Mouse (Mus musculus) kidney, adult 2 months (tissue): ENCODE data around the gene 1700020A23Rik. TPM values are rescaled to one million over a fixed set of nuclear protein-coding genes. Genes with fewer than 3 reads are reported as not detected.

Experiments
- DNase-seq: peaks from one replicate; pipeline ENCODE4 v3.0.0; 2021
- H3K27ac ChIP-seq: fragments of 200-500 bp; 2 replicates; pipeline ENCODE4 v1.5.1; 2012; ENCODE audit warnings: low read depth, low read length, control low read depth, inconsistent platforms; ENCODE audit not compliant: insufficient read depth
- H3K27me3 ChIP-seq: fragments of 200-500 bp; replicated peaks from 2 replicates; pipeline ENCODE4 v1.6.1; 2012; ENCODE audit warnings: mild to moderate bottlenecking, moderate library complexity, low read length, inconsistent platforms; ENCODE audit not compliant: control insufficient read depth, insufficient read depth
- H3K36me3 ChIP-seq: fragments of 200-500 bp; 2 replicates; pipeline ENCODE4 v1.6.1; 2012; ENCODE audit warnings: mild to moderate bottlenecking, moderate library complexity, low read length, inconsistent platforms; ENCODE audit not compliant: control insufficient read depth, insufficient read depth
- H3K4me1 ChIP-seq: fragments of 200-500 bp; 2 replicates; pipeline ENCODE4 v1.6.1; 2011; ENCODE audit warnings: low read length; ENCODE audit not compliant: control insufficient read depth, insufficient read depth
- H3K4me3 ChIP-seq: fragments of 200-500 bp; 2 replicates; pipeline ENCODE4 v1.5.1; 2011; ENCODE audit warnings: mild to moderate bottlenecking, low read depth, low read length, control low read depth; ENCODE audit not compliant: insufficient read depth
- CTCF ChIP-seq: fragments of 200-500 bp; conservative IDR thresholded peaks from 2 replicates; pipeline ENCODE4 v1.5.1; 2011; ENCODE audit warnings: low read depth, mild to moderate bottlenecking, control low read depth, low read length, moderate library complexity, mixed read lengths; ENCODE audit not compliant: insufficient read depth, insufficient read length
- POLR2A ChIP-seq: fragments of 200-500 bp; IDR thresholded peaks from one replicate; pipeline ENCODE4 v1.6.1; 2011; ENCODE audit warnings: low read depth, low read length, control low read depth
- WGBS: fragments of 180-500 bp; shearing (Covaris S2); methylation state at CpG from one replicate; pipeline ENCODE4 v1.1.7; 2018; 5-methylcytosine and 5-hydroxymethylcytosine counted together
- polyA plus RNA-seq: library from polyadenylated mRNA; depleted of rRNA; stranded (reverse); fragments of >200 nt; gene quantifications from 2 replicates; pipeline ENCODE4 v1.2.3, GENCODE M21; 2012

Gene 1700020A23Rik
- polyA plus RNA-seq, 1 experiment, result 0.19 TPM

DNA sequence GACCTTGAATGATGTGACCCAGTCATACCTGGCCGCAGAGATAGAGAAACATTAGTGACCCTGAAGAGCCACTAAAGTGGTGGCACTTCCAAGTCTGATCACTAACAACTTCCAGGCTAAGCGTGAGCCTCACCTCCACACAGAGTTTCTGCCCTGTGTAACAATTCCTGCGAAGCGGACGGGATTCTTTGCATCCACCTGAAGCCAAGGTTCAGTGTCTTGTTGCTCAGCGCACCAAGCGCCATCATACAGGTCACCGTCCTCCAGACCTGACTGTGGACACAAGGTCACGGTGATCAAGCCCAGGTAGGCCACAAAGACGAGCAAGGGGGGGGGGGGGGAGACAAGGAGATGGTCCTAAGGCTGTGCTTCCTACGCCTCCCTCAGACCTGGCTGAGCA, 9.4 kb upstream of the 1700020A23Rik start:
- TF ChIP-seq POLR2A (no peak), CTCF (no peak)
- no peaks in the 10 kb centered on the region for H3K4me1 ChIP-seq
- no peak overlapping the region for H3K27ac ChIP-seq
- no peak overlapping the region for H3K4me3 ChIP-seq
- no peaks in the 10 kb centered on the region for H3K36me3 ChIP-seq
- 92% methylated on average over 11 of the region's 11 CpGs for WGBS
- H3K27me3 ChIP-seq, result no peaks in the 10 kb centered on the region
- no peak for DNase-seq

- Histone ChIP-seq H3K4me3 (peak within 1 kb of the TSS; percentile 29), H3K27me3 (no peaks in the 10 kb centered on the region), H3K36me3 (no peaks in the 10 kb centered on the region), H3K4me1 (no peaks in the 10 kb centered on the region), H3K27ac (no peak within 1 kb of the TSS)
- peak; percentile 9 for DNase-seq
- 3% methylated on average over 46 of the region's 53 CpGs for WGBS
- TF ChIP-seq POLR2A (no peak), CTCF (no peak)
Observed at GRCm38 (mm10) chr2:130397186-130397985, 7.7 kb upstream of the 1700020A23Rik start, which contains the start of gene Cpxm1. TSS of gene Cpxm1 (minus strand) at chr2:130397574.

DNA sequence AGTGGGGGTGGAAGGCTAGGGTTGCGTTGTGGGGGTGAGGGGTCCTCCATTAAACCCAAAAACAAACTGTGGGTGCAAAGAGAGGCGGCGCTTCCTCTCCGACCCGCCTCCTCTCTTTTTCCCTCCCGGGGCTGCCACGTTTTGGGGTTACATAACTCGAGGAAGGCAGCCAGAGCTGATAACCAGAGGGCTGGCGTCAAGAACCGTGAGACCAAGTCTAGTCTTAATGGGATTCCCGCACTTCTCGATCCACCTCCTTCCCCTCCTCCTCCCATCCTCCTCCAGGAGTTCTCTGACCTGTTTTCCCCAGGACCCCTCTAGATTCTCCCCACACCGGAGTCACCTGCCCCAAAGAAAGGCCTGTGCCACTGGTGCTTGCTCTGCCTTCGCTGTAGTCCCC, 7.0 kb upstream of the 1700020A23Rik start:
- Histone ChIP-seq H3K4me3 (no peak overlapping the region; the same call in 1 of the 2 replicates), H3K4me1 (no peaks in the 10 kb centered on the region), H3K36me3 (no peaks in the 10 kb centered on the region), H3K27me3 (no peaks in the 10 kb centered on the region), H3K27ac (no peak overlapping the region)
- no peak for DNase-seq
- TF ChIP-seq CTCF (no peak), POLR2A (no peak)
- WGBS, result 32% methylated on average over 14 of the region's 14 CpGs

DNA sequence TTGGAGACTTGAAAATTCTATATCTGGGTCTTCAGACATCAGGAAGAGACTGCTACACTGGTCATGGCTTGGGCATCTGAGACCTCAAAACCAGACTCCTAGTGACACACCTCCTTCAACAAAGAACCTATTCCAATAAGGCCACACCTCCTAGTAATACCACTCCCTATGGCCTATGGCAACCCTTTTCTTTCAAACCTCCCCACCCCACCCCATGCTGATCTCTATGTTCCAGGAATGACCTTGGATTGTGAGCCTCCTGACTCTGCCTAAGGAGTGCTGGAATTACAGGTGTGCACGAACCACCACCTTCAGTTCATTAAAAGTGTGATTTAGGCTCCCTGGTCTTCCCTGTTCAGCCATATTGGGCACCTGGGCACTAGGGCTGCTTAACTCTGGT, 5.0 kb upstream of the 1700020A23Rik start:
- no peaks in the 10 kb centered on the region for H3K4me1 ChIP-seq
- H3K36me3 ChIP-seq, result no peaks in the 10 kb centered on the region
- H3K27me3 ChIP-seq, result no peaks in the 10 kb centered on the region
- TF ChIP-seq POLR2A (no peak), CTCF (no peak)
- 100% methylated on average over 1 of the region's 1 CpGs for WGBS
- H3K27ac ChIP-seq, result no peak overlapping the region
- no peak overlapping the region for H3K4me3 ChIP-seq
- DNase-seq, result no peak

DNA sequence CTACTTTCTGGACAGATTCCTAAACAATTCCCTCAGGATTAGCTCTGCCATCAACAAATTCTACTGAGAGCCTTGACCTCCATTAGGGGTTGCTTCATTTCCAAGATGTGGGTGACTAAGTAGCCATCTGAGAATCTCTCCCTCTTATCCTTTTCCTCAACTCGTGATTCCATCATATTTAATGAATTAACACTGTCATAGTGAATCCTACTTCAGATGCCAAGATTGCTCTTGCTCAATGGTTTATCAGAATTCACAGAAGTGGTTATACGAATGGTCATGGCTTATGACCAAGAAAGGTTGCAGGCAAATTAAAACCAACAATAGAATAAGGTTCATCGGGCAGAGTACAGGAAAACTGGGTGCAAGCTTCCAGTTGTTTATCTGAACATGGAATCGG, 3.2 kb upstream of the 1700020A23Rik start:
- H3K27me3 ChIP-seq, result no peaks in the 10 kb centered on the region
- no peak for DNase-seq
- H3K36me3 ChIP-seq, result no peaks in the 10 kb centered on the region
- H3K4me3 ChIP-seq, result no peak overlapping the region
- TF ChIP-seq POLR2A (no peak), CTCF (no peak)
- H3K27ac ChIP-seq, result no peak overlapping the region
- 72% methylated on average over 4 of the region's 4 CpGs for WGBS
- H3K4me1 ChIP-seq, result no peaks in the 10 kb centered on the region

DNA sequence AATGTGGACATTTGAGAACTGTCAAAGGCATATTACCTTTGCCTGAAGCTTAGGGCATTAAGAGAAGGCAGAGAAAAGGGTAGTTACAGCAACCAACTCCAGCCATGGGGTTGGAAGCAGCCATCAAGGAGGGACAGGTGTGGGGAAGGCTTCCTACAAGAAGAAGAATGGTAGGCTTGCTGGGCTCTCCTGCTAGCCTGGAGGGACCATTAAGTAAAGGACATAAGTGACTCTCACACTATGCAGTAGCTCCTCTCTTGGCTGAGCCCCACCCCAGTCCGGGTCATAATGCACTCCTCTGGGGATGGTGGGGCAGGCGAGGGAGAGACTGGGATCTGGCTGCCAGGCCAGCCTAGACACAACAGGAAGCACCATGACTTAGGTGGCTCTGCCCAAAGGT, 1.1 kb downstream of the 1700020A23Rik start, which contains the start of gene Tmem239:
Gene Tmem239 (plus strand): TSS at position 301 of the 400 bp plus-strand sequence.
- 92% methylated on average over 2 of the region's 2 CpGs for WGBS
- Histone ChIP-seq H3K27ac (no peak within 1 kb of the TSS), H3K4me1 (no peaks in the 10 kb centered on the region), H3K4me3 (no peak within 1 kb of the TSS), H3K27me3 (no peaks in the 10 kb centered on the region), H3K36me3 (no peaks in the 10 kb centered on the region)
- TF ChIP-seq CTCF, result no peak
- TF ChIP-seq POLR2A, result no peak
- no peak for DNase-seq

- Histone ChIP-seq H3K4me3 (no peak overlapping the region), H3K27me3 (no peaks in the 10 kb centered on the region), H3K27ac (no peak overlapping the region), H3K4me1 (no peaks in the 10 kb centered on the region), H3K36me3 (no peaks in the 10 kb centered on the region)
- TF ChIP-seq CTCF (no peak), POLR2A (no peak)
- WGBS, result 26% methylated on average over 6 of the region's 6 CpGs
- DNase-seq, result no peak
Observed at GRCm38 (mm10) chr2:130408194-130408593, 3.1 kb downstream of the 1700020A23Rik start.
